Mouse (Mus musculus) MEL-GATA-1-ER (cell line): ENCODE results near the gene Mtch1.
"Not testable (repeated sequence)": the region's sequence is repeated elsewhere in the genome, so short reads cannot be mapped to it uniquely, and the experiment has no call there.

ENCODE experiments used
- DNase-seq: peaks from one replicate; pipeline ENCODE4 v3.0.0-alpha.2; 2012; ENCODE audit warnings: low read depth; ENCODE audit errors: extremely low read depth

Mtch1 gene

GRCm38 (mm10) chr17:29347645-29348256 lies at the start of gene Mtch1:
Gene Mtch1 (minus strand): TSS chr17:29347934.
- peak; percentile 80 for DNase-seq

GRCm38 (mm10) chr17:29396821-29397242 lies 49.1 kb upstream of the Mtch1 start:
- peak; percentile 79 for DNase-seq

- no peak for DNase-seq
Measured at GRCm38 (mm10) chr17:29396056-29396799, 48.5 kb upstream of the Mtch1 start.

- DNase-seq: peak; percentile 93
Measured at GRCm38 (mm10) chr17:29395381-29395780, 47.6 kb upstream of the Mtch1 start.

GRCm38 (mm10) chr17:29394761-29395160 lies 47.0 kb upstream of the Mtch1 start:
- not testable (repeated sequence) for DNase-seq

- no peak for DNase-seq
Measured at GRCm38 (mm10) chr17:29394106-29394760, 46.5 kb upstream of the Mtch1 start.

- DNase-seq: peak; percentile 85
Measured at GRCm38 (mm10) chr17:29393335-29394089, 45.8 kb upstream of the Mtch1 start.

- DNase-seq: no peak
Measured at GRCm38 (mm10) chr17:29391280-29391679, 43.5 kb upstream of the Mtch1 start.

GRCm38 (mm10) chr17:29388978-29389377 lies 41.2 kb upstream of the Mtch1 start:
- no peak for DNase-seq

- DNase-seq: no peak
Measured at GRCm38 (mm10) chr17:29385746-29386145, 38.0 kb upstream of the Mtch1 start.

- DNase-seq: no peak
Measured at GRCm38 (mm10) chr17:29384850-29385438, 37.2 kb upstream of the Mtch1 start.

GRCm38 (mm10) chr17:29383923-29384322 lies 36.2 kb upstream of the Mtch1 start:
- DNase-seq: no peak

- DNase-seq: no peak
Measured at GRCm38 (mm10) chr17:29382417-29382816, 34.7 kb upstream of the Mtch1 start.

- peak; percentile 66 for DNase-seq
Measured at GRCm38 (mm10) chr17:29381472-29381871, 33.7 kb upstream of the Mtch1 start.

- DNase-seq: no peak
Measured at GRCm38 (mm10) chr17:29380241-29380640, 32.5 kb upstream of the Mtch1 start.

- DNase-seq: no peak
Measured at GRCm38 (mm10) chr17:29378056-29378455, 30.3 kb upstream of the Mtch1 start.

- no peak for DNase-seq
Measured at GRCm38 (mm10) chr17:29375871-29376270, 28.1 kb upstream of the Mtch1 start.

GRCm38 (mm10) chr17:29370984-29371723 lies 23.4 kb upstream of the Mtch1 start:
- peak; percentile 66 for DNase-seq

GRCm38 (mm10) chr17:29368726-29369125 lies 21.0 kb upstream of the Mtch1 start:
- DNase-seq: no peak

GRCm38 (mm10) chr17:29365105-29365621 lies 17.4 kb upstream of the Mtch1 start:
- DNase-seq: no peak
